Mouse (Mus musculus): ENCODE measurements around the gene Spred3. TPM values are rescaled to one million over a fixed set of nuclear protein-coding genes. Genes with fewer than 3 reads are reported as not detected.

The Spred3 gene
- total and polyA plus RNA-seq, 3 experiments: 1.6 to 6.6 (median 3.3) TPM

- Histone ChIP-seq H3K4me1 (ENCODE audit: control insufficient read depth in 1 of 2, insufficient read depth in 2 of 2) (peaks cover 12 to 26% of the 10 kb centered on the region in 2 experiments), H3K79me2 (replicated peaks; ENCODE audit: control insufficient read depth, extremely low read depth, insufficient read depth, poor library complexity, severe bottlenecking) (no peaks in the 10 kb centered on the region), H3K9me3 (replicated peaks; ENCODE audit: low read length) (no peaks in the 10 kb centered on the region), H3K27ac (ENCODE audit: insufficient read depth, low read depth) (no peak overlapping the region), H3K9ac (ENCODE audit: insufficient read depth, low read depth) (no peak overlapping the region), H3K4me2 (ENCODE audit: insufficient read depth, low read depth, poor library complexity, severe bottlenecking) (no peak overlapping the region), H3K4me3 (replicated peaks in 1 of 3; ENCODE audit: low read depth in 2 of 3, low read length in 2 of 3, poor library complexity in 1 of 3) (no peak overlapping the region), H3K36me3 (replicated peaks in 1 of 2; ENCODE audit: control insufficient read depth in 1 of 2, insufficient read depth in 1 of 2, low read length in 1 of 2) (peaks cover 10 to 41% of the 10 kb centered on the region in 2 experiments), H3K27me3 (replicated peaks) (no peaks in the 10 kb centered on the region)
- no peak for DNase-seq (ENCODE audit: extremely low read depth)
- in situ Hi-C loops (cut with MboI; ENCODE audit: low pct_ligation_motif_present, low pct_unique_long_range_greater_than_20kb, low sequenced_read_pairs) (no loop called here), dilution Hi-C loops (cut with MboI; ENCODE audit: extremely low pct_ligation_motif_present, extremely low pct_unique_long_range_greater_than_20kb, low sequenced_read_pairs) (no loop called here)
- TF ChIP-seq MAFK (IDR thresholded peaks at IDR 0.05; ENCODE audit: insufficient replicate concordance, low read length) (no peak), TCF12 (IDR thresholded peaks at IDR 0.05; ENCODE audit: low read depth, low read length) (no peak), ZNF384 (IDR thresholded peaks at IDR 0.05; ENCODE audit: low read depth, low read length) (no peak), MXI1 (IDR thresholded peaks at IDR 0.05; ENCODE audit: low read depth, low read length) (no peak), JUN (IDR thresholded peaks at IDR 0.05; ENCODE audit: insufficient read depth, low read depth, low read length) (no peak), CTCF (conservative IDR thresholded peaks at IDR 0.05 in 1 of 2, IDR thresholded peaks at IDR 0.05 in 1 of 2; ENCODE audit: low read depth in 2 of 2, low read length in 2 of 2) (no peak)
Measured at GRCm38 (mm10) chr7:29162294-29162693, 7.9 kb downstream of the Spred3 start.

- H3K9ac ChIP-seq (ENCODE audit: insufficient read depth, low read depth): no peak overlapping the region
- H3K27ac ChIP-seq (ENCODE audit: insufficient read depth, low read depth): no peak overlapping the region
- no peak overlapping the region for H3K4me2 ChIP-seq (ENCODE audit: insufficient read depth, low read depth, poor library complexity, severe bottlenecking)
- dilution Hi-C loops (cut with MboI; ENCODE audit: extremely low pct_ligation_motif_present, extremely low pct_unique_long_range_greater_than_20kb, low sequenced_read_pairs) (no loop called here), in situ Hi-C loops (cut with MboI; ENCODE audit: low pct_ligation_motif_present, low pct_unique_long_range_greater_than_20kb, low sequenced_read_pairs) (no loop called here)
- no peak for TF ChIP-seq EP300 (IDR thresholded peaks at IDR 0.05; ENCODE audit: low read length)
- TF ChIP-seq GABPA (IDR thresholded peaks at IDR 0.05; ENCODE audit: insufficient replicate concordance, low read depth, low read length): no peak
- no peak for TF ChIP-seq RAD21 (IDR thresholded peaks at IDR 0.05; ENCODE audit: low read depth, low read length)
- no peak for TF ChIP-seq CTCF (conservative IDR thresholded peaks at IDR 0.05 in 1 of 2, IDR thresholded peaks at IDR 0.05 in 1 of 2; ENCODE audit: low read depth in 2 of 2, low read length in 2 of 2)
- no peak for TF ChIP-seq E2F4 (IDR thresholded peaks at IDR 0.05; ENCODE audit: insufficient replicate concordance, low read depth, low read length)
- no peak for TF ChIP-seq JUND (conservative IDR thresholded peaks at IDR 0.05; ENCODE audit: low read depth, low read length)
- no peak for TF ChIP-seq ZC3H11A (IDR thresholded peaks at IDR 0.05; ENCODE audit: low read depth, low read length)
- no peak for DNase-seq (ENCODE audit: extremely low read depth)
- H3K4me1 ChIP-seq (ENCODE audit: control insufficient read depth in 1 of 2, insufficient read depth in 2 of 2): peaks cover 9 to 24% of the 10 kb centered on the region in 2 experiments
- H3K4me3 ChIP-seq (replicated peaks in 1 of 3; ENCODE audit: low read depth in 2 of 3, low read length in 2 of 3, poor library complexity in 1 of 3): no peak overlapping the region
- H3K9me3 ChIP-seq (replicated peaks; ENCODE audit: low read length): peaks cover 6% of the 10 kb centered on the region
- H3K27me3 ChIP-seq (replicated peaks): no peaks in the 10 kb centered on the region
- peaks cover 11 to 35% of the 10 kb centered on the region in 2 experiments for H3K36me3 ChIP-seq (replicated peaks in 1 of 2; ENCODE audit: control insufficient read depth in 1 of 2, insufficient read depth in 1 of 2, low read length in 1 of 2)
- no peaks in the 10 kb centered on the region for H3K79me2 ChIP-seq (replicated peaks; ENCODE audit: control insufficient read depth, extremely low read depth, insufficient read depth, poor library complexity, severe bottlenecking)
Measured at GRCm38 (mm10) chr7:29158264-29158663, 11.9 kb downstream of the Spred3 start.
